Mouse (Mus musculus) ES-Bruce4 (cell line): Measurements from ENCODE around the gene Rasal2.

ENCODE experiments used
- CTCF ChIP-seq: IDR thresholded peaks from one replicate; pipeline ENCODE4 v1.8.1; 2011; ENCODE audit warnings: low read depth, low read length
- EP300 ChIP-seq: IDR thresholded peaks from 2 replicates; pipeline ENCODE4 v1.6.1; 2011; ENCODE audit warnings: low read depth, low read length; ENCODE audit not compliant: insufficient read depth
- POLR2A ChIP-seq: IDR thresholded peaks from one replicate; pipeline ENCODE4 v1.8.1; 2011; ENCODE audit warnings: low read length; ENCODE audit not compliant: insufficient read depth

DNA sequence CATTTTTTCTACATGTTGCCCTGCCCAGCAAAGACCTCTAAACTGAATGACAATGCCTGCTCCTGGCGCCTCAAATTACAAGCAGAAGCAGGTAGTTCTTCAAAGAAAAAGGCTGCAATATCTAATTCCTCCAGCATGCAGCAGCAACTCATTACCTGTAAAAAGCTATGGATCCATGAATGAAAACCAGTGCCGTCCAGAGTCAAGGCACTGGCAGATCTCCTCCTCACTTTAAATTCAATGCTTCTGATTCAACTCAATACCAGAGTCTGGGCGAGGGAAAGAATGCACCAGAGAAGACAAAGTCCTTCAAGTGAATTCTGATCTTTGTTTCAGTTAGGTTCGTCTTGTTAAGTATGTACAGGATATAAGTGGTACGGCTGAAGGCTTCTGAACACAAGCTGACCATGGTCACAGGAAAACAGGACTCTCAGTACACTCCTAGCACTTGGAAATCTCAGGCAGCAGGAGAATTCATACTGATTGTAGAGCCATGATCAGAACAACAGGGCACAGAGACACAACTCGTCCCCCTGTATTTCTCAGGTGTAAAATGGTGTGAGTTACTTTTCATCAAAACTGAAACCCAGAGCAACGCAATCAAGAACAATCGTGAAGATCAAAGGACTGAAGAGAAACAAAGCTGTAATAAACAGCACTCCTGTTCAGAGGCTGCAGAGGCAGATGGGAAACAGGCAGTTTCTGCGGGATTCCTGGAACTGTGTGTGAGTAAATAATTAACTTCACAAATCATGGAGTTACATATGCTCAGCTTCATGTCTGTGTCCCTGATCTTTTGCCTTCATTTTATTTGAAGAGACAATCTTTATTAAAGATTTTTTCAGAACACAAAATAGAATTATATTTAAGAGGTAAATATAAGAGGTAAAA is 158.6 kb downstream of the Rasal2 start:
- TF ChIP-seq CTCF = no peak
- TF ChIP-seq POLR2A = no peak
- no peak for TF ChIP-seq EP300
